Mouse (Mus musculus) v-Abl transformed pro-B cells (cell line): ENCODE data around the gene Cfap45.

ENCODE experiments used
- in situ Hi-C, 2 experiments: fragments of 400-800 bp; cut with MboI; formaldehyde crosslinking; loops; one replicate each; pipeline ENCODE4 v1.15.1; 2025; ENCODE audit not compliant: unreplicated experiment in 2 of 2

The Cfap45 gene

DNA sequence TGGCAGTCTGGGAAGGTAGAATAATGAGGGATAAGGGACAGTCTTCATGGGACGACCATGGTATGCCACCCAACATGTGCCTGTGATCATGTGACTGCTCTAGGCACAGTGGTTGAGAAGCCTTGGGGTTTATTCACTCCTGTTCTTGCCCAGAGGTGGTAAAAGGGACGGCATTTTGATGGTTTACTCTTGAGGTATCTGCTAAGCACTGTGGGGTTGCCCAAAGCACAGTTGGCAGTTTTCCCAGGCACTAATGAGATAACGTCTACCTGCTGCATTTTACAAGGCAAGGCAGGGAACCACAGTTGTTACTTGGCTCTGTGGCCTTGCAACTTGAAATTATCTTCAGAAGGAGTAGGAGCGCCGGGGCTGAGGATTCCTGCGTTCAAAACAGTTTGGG is 19.2 kb downstream of the Cfap45 start:
- in situ Hi-C loops, result no loop called here

DNA sequence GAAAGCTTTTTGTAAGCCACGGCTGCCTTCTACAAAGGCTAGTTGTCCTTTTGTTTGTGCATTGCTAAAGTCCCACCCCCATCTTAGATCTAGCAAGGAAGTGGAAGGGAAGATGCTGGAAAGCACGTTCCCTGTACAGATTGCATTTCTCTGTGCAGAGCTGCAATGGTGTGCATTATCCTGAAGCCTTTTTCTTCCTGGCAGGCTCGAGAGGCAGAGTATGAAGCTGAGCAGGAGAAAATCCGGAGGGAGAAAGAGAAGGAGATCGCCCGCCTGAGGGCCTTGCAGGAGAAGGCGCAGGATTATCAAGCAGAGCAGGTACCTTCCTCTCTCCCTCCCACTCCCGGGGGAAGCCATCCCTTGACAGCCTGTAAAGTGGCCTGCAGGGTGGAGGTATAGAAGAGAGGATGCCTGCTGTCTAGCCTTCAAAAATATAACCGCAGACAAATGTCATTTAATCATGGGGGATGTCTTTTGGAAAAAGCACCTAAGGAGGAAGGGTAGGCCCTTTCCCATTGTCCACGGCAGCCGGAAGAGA is 19.8 kb downstream of the Cfap45 start:
- in situ Hi-C loops, result no loop called here

GRCm38 (mm10) chr1:172546062-172546461 is 25.5 kb downstream of the Cfap45 start:
- in situ Hi-C loops, result no loop called here

GRCm38 (mm10) chr1:172548501-172548900 is 27.9 kb downstream of the Cfap45 start:
- in situ Hi-C loops, result no loop called here

- in situ Hi-C loops, result no loop called here
Observed at GRCm38 (mm10) chr1:172549314-172549713, 28.7 kb downstream of the Cfap45 start.

- in situ Hi-C loops, result no loop called here
Observed at GRCm38 (mm10) chr1:172549717-172550116, 29.1 kb downstream of the Cfap45 start.

DNA sequence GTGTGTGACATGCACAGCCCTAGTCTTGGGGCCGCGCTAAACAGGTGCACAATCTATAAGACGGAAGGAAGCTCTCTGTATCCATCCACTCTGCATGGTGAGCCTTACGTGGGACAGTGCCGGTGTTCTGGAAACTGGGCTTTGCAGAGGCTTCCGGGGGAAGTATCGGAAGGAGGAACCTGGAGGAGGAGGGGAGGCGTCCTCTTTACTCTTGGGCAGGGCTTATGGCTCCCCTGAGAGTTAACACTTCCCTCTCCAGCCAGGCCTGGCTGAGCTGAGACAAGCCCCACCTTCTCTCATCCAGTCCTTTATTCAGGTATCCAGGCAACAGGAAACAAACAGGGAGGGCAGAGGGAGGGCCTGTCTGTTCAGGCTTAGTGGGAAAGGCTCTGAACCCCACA is 29.9 kb downstream of the Cfap45 start:
- in situ Hi-C loops, result no loop called here

GRCm38 (mm10) chr1:172551009-172551408 is 30.4 kb downstream of the Cfap45 start:
- in situ Hi-C loops, result no loop called here

DNA sequence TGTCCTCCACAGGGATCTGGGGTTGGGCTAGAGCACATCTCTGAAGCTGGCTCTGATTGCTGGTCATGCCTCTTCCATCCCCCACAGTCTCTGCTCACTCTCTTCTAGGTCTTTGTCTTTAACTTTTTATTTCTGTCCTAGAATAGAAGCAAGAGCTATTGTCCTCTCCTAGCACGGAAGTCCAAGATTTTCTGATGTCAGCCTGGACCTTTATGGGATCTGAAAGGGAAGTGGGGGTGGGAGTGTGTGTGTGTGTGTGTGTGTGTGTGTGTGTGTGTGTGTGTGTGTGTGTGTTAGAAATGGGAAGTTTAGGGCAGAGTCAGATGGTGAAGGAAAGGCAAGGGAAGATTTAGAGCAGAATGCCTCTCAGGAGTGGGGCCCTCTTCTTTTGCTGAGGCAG is 32.0 kb downstream of the Cfap45 start:
- in situ Hi-C loops, result no loop called here

DNA sequence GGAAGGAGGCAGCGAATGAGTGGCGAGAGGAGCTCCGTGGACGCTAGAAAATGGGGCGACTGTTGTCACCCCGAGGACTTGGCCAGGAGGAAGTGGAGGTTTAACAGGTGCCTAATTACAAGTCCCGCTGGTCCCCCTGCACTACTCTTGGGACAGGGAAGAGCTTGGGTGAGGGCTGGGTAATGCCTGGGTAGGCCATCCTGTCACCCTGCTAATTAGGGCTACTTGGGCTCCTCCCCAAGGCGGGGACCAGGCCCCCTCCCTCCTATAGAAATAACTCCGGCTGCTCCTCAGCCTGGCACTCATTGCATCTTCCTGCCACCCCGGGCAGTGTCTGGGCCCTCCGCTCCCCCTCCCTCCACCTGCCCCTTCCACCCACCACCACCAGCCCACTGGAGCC is 35.0 kb downstream of the Cfap45 start, which contains the start of gene Vsig8:
Gene Vsig8 (plus strand): TSS at position 301 of the 400 bp plus-strand sequence.
- in situ Hi-C loops, result no loop called here

- in situ Hi-C loops, result no loop called here
Observed at GRCm38 (mm10) chr1:172562641-172563464, 42.3 kb downstream of the Cfap45 start.

GRCm38 (mm10) chr1:172563465-172563828 is 42.8 kb downstream of the Cfap45 start:
- in situ Hi-C loops, result no loop called here

GRCm38 (mm10) chr1:172566131-172566530 is 45.5 kb downstream of the Cfap45 start:
- in situ Hi-C loops, result no loop called here

DNA sequence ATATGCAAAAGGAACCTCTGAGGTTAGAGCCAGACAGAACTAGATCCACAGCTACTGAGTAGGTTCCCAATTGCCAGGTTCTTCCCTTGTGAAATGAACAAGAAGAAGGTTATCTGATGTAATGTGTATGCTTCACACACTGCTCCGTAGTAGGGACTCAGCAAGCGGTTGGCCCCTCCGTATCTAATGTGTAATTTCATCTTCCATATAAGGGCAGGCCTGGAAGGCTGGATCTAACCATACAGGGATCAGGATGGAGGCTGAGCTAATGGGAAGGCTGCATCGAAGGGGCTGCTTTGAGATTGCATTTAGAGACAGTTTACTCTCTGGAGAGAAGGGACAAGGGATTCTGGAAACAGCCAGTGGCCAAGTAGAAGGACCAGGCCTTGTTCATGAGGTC is 47.2 kb downstream of the Cfap45 start:
- in situ Hi-C loops, result no loop called here

DNA sequence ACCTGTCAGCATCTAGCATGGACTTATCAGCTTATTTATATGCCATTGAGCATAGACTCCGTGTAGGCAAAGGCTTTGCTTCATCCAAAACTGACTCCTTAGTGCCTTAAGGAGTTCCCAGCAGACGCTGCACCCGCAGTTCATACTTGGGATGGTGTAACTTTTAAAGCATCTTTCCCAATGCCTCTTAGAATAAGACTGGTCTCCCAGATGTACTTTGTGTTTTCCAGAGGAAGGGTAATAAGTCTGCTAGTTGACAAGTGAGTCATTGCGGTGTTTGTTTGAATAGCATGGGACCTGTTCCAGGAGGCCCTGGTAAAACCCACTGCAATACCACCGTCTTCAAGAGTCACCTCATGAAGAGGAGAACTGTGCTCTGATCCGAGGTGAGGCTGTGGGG is 59.5 kb downstream of the Cfap45 start:
- in situ Hi-C loops, result no loop called here

- in situ Hi-C loops, result no loop called here
Observed at GRCm38 (mm10) chr1:172582436-172582835, 61.8 kb downstream of the Cfap45 start.

- in situ Hi-C loops, result no loop called here
Observed at GRCm38 (mm10) chr1:172584271-172584670, 63.7 kb downstream of the Cfap45 start.

DNA sequence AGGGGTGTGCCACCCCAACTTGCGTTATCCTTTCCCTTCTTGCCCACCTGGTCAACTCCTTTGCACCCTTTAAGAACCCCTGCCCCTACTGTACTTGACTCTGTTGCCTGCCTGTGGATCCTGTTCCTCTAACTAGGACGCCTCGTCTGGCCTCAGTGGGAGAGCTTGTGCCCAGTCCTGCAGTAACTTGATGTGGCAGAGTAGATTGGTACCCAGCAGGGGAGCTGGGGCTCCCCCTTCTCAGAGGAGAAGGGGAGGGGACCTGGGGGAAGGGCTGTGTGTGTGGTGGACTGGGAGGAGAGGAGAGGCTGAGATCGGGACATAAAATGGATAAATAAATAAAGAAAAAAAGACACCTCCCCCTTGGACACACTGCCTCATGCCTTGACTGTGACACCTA is 64.4 kb downstream of the Cfap45 start:
- in situ Hi-C loops, result no loop called here

DNA sequence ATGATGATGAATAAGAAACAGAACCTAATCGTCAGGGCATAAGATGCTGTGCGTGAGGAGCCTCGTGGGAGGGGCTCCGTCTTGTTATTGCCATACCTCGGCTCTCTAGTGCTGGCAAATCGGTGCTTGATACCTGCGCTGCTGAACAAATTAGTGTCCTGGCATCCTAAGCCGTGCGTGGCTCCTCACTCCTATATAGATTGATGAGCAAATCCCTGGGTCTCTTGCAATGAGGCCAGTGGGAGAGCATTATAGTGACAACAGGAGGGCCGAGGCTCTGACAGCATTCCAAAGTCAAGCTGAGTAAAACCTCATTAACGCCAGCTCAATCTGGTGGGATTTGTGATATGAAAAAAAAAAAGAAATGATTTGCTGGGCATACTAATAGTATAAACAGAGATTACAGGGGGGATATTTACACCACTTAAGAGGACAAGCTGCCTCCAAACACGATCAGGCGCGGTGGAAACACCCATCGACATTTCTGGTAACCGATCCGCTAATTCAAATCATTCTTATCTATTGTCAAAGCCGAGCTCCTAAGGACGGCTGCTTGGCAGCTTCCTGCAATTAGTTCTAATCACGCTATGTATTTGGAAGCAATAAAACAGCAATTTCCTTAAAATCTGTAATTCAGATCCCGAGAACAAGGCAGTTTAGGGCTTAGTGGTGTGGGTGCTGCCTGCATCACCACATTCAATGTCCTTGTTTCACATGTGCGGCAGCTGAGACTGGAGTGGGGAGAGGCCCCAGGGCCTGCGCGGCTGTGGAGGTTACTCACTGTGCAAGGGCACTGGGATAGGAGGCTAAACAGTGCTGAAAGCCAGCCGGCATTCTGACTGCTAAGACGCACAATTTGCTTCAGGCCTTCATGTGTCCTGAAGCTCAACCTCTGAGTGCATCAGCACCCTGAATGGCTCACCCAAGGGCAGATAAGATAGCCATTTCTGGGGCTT is 65.3 kb downstream of the Cfap45 start:
- in situ Hi-C loops, result no loop called here

DNA sequence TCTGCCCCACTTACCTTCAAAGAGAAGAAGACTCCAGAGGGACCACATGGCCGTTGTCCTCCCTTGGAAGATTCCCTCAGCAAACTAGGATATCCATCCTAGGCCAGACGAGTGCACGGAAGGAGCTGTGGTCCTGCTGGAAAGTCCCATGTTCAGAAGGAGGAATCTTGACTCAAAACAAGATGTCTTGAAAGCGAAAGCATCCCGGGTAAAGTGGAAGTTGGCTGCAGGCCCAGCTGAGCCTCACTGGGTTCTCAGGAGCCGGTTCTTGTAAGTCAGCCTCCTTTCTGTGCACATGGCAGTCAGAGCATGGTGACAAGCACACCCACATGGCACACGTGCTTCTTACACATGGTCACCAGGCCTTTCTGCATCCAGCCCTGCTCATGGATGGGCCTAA is 69.8 kb downstream of the Cfap45 start, which contains the start of gene Slamf8:
Gene Slamf8 (minus strand): TSS at position 184 of the 400 bp plus-strand sequence.
- in situ Hi-C loops, result loop anchor here in 1 of 2 experiments (5.0 kb wide), 1 partner anchor 58 kb away; no protein-coding TSS in a partner anchor

DNA sequence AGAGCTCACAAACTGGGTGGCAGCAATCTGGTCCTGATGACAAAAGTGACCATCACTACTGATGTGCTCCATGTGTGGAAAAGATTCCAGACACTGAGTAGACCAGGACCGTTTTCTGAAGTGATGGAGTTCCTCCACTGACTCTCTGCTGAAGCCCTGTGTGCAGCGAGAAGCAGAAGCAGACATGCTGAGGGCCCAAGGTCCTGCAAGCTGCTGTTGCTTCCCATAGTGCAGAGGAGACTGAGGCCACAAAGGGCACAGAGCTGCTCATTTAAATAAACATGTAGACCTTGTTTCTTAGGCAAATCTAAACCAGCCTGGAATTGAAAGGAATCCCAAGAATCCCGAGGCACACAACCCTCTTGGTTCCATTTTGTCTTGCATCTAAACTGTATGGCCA is 72.7 kb downstream of the Cfap45 start:
- in situ Hi-C loops, result loop anchor here in 1 of 2 experiments (5.0 kb wide), 1 partner anchor 61 kb away; no protein-coding TSS in a partner anchor
